Mouse (Mus musculus) forelimb bud, embryonic 11.5 days (tissue): ENCODE data around the gene Gga2.

Experiments used
- DNase-seq: peaks from one replicate; pipeline ENCODE4 v3.0.0-alpha.2; 2012; ENCODE audit warnings: low read depth, low spot score

Gga2 gene

GRCm38 (mm10) chr7:122020667-122021354 lies at the start of gene Gga2:
TSS of gene Gga2 (minus strand) at chr7:122021222.
- DNase-seq: peak; percentile 81

DNA sequence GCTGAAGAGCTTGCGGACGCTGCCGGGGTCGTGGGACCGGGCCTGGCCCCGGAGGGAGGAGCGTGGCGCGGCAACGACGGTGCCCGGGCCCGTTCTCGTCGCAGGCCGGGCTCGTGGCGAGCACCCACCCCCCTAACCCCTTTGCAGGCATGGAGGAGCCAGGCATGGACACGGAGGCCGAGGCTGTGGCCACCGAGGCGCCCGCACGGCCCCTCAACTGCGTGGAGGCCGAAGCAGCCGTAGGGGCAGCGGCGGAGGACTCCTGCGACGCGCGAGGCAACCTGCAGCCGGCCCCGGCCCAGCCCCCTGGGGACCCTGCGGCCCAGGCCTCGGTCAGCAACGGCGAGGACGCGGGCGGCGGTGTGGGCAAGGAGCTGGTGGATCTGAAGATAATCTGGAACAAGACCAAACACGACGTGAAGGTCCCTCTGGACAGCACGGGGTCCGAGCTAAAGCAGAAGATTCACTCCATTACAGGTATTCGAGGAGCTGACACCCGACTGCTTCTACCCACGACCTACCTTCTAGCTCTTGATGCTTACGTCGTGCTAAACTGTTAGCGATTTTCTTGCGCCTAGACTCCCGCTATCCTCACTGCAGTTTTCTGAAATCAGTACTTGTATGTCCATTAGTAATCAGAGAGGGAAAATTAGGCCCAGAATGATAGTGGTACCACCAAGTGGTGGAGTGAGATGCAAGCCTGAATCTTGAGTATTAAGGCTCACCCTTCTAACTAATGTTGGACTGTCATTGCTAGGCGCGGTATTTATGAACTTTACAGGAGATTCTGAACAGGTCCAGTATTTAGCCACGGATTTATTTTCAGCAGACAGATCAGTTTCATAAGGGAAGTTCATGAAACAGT lies 46.7 kb upstream of the Gga2 start:
- peak; percentile 3 for DNase-seq

DNA sequence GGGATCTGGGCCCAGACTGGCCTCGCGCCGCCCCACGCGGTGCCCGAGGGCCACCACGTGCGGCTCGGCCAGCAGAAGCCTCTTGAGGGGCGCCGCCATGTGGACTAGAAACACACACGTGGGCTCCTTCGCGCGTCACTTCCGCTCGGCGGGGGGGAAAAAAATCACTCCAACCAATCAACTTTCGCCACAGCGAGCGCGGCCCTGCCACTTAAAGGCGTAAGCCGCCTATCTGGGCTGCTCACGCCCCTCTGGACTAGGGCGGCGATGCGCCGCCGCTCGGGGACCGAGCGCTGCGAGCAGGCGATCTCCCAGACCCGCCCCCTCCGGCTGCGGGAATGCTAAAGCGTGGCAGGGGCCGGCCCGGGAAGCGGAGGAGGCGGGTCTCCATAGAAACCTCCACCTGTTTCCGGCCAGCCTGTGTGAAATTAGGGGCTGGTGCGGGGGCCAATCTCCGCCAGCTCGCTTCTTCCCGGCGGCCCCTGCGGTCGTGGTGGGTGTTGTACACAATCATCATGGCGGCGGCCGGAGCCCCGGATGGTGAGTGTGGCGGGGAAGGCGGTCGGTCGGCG lies 46.0 kb upstream of the Gga2 start, which contains the start of the genes Ubfd1 and Ears2:
Gene Ubfd1, plus strand, starts transcription at position 231 of the 572 bp plus-strand sequence.
Gene Ears2, minus strand, starts transcription at position 319 of the 572 bp plus-strand sequence.
- DNase-seq: peak; percentile 98

GRCm38 (mm10) chr7:122066102-122066944 lies 45.3 kb upstream of the Gga2 start:
- no peak for DNase-seq

GRCm38 (mm10) chr7:122065656-122066055 lies 44.6 kb upstream of the Gga2 start:
- no peak for DNase-seq

- DNase-seq: no peak
These were observed 35.6 kb upstream of the Gga2 start for GRCm38 (mm10) chr7:122056633-122057032.

- no peak for DNase-seq
These were observed 29.8 kb upstream of the Gga2 start for GRCm38 (mm10) chr7:122050834-122051233.

DNA sequence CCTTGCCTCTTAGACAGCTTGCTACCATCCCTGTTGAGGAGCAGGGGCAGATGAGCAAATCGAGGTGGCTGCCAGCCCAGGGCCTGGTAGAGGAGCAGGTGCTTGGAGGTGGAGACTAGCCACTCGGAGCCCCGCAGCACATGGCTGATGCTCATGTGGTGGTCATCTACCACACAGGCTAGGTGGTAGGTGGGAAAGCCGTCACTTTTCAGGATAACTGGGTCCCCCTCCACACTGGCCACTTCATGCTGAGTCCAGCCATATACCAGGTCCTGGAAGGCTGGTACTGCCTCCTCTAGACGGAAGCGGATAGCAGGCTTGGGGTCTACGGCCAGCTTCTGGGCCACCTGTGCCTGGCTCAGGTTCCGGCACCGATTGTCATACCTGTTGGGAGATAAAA lies 27.2 kb upstream of the Gga2 start:
- no peak for DNase-seq

- DNase-seq: no peak
These were observed 25.8 kb upstream of the Gga2 start for GRCm38 (mm10) chr7:122046813-122047212.

DNA sequence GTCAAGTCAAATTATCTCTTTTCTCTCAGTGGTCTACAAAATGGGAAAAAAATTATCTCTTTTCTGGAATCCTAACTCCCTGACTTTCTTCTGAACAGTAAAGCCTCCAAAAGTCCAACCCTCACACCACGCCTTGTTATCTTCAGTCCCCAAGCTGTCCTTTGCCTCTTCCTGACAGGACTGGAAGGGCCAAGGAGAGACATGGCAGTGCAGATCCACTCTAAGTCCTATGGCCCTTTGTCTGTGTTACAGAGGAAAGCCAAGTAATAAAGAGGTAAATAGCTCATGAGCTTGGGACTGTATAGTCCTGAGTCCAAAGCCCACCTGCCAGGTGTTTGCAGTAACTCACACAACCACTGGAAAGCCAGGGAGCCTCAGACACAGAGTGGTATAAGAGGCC lies 24.7 kb upstream of the Gga2 start:
- DNase-seq: no peak

GRCm38 (mm10) chr7:122045181-122045634 lies 24.2 kb upstream of the Gga2 start:
- no peak for DNase-seq

DNA sequence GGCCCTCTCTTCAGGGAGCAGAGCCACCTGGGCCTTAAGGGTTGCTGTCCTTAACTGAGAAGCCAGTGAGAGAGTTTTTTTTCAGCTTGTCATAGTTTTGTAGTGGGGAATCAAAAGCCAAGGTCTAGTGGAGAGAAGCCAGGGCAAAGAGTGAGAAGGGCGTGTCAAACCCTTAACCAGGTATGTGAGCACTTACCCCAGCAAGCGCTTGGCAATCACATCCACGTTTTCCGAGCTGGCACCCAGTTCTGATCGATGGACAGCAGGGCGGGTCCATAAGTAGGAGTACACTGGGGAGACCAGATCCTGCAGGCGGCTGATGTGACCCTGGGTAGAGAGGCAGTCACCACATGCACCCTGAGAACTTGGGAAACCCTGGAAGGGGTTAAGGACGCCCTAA lies 23.1 kb upstream of the Gga2 start:
- DNase-seq: no peak

- no peak for DNase-seq
These were observed 13.3 kb upstream of the Gga2 start for GRCm38 (mm10) chr7:122034348-122034747.

DNA sequence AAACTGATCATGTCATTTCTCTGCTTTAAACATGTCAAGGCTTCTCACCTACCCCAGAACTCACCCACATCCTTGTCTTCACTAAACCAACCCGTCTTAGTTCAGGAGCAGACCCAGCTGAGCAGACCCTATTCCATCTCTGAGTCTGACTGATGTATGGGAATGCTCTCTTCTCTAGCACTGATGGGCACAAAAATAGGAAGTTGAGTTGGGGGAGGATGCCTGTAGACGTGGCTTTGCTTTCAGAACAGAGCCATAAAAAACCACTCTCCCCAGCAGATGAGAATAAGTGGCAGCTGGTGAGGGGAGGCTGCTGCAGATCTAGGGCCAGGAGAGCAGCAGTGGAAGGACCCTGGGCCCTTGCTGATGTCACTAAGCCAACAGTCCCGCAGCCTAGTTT lies 12.3 kb upstream of the Gga2 start:
- no peak for DNase-seq

DNA sequence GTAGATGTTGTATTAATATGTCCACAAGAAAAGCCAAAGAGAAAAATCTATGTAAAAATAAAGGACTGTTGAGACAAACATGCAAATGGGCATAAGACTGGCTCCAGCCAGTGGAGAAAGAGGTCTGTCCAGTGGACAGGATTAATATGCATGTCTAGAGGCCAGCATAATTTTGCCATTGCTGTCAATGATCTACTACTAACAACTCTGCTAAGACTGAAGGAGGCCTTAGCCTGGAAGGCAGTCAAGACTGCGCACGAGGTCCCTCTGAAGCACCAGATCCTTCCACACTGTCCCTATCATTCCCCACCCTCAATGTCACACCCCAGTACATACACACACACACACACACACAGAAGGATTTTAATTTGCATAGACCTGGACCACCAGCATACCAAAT lies 1.1 kb upstream of the Gga2 start:
- DNase-seq: no peak

- peak; percentile 39 for DNase-seq
These were observed 752 bp downstream of the Gga2 start for GRCm38 (mm10) chr7:122020273-122020666.

GRCm38 (mm10) chr7:122018978-122019377 lies 2.0 kb downstream of the Gga2 start:
- no peak for DNase-seq

- no peak for DNase-seq
These were observed 2.8 kb downstream of the Gga2 start for GRCm38 (mm10) chr7:122018247-122018646.

DNA sequence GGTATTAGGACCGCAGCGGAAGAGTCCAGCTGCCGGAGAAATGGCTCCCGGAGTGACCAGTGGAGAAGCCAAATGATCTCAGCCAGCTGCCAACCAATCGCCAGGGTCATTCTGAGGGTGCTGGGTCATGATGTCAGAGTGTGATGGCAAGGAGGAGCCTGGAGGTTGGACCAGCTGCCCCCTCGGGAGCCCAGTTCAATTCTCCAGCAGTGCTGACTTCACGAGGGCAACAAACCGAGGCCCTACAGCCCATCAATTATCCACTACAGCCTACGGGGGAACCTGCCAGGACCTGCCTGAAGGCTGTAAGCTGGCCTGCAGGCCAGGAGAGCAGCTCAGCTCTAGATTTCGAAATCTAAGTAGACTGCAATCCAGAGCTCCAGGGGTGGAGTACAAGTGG lies 5.3 kb downstream of the Gga2 start:
- DNase-seq: peak; percentile 43

- peak; percentile 29 for DNase-seq
These were observed 5.9 kb downstream of the Gga2 start for GRCm38 (mm10) chr7:122015105-122015504.

DNA sequence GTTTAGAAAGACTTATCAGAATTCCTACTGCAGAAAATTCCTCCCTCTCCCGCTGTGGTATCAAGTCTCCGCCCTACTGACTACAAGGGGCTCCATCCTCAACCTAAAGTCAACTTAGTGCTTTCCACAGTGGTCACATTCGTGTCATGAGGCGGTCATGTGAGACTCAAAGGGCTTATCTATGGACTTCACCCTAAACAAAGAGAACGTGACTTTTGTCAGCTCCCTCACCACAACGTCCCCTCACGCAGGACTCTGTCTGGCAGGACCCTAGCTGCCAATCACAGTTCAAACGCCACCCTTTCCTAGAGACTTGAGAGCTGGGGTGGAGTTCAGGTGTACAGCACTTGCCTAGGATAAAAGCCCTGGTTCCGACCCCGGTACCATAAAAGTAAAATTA lies 8.1 kb downstream of the Gga2 start:
- no peak for DNase-seq
